Mouse (Mus musculus) heart, postnatal 14 days (tissue): ENCODE data around the gene Cnep1r1. TPM values are rescaled to one million over a fixed set of nuclear protein-coding genes. Genes with fewer than 3 reads are reported as not detected.

ENCODE experiments used
- DNase-seq, 2 experiments: peaks; one replicate each; pipeline ENCODE4 v3.0.0; 2021 to 2022
- intact Hi-C: fragments of 180-260 bp; cut with DNase I; formaldehyde crosslinking; loops from one replicate; pipeline ENCODE4 v1.15.1; 2025
- long read RNA-seq, 2 experiments: library from polyadenylated mRNA; stranded (forward); transcript quantifications; one replicate each; pipeline ENCODE4 v2.0.0; 2021
- total RNA-seq, 2 experiments: library from RNA; stranded (reverse); gene quantifications; 2 replicates each; pipeline ENCODE4 v1.2.3; 2021

Gene Cnep1r1
- 10 to 100 TPM; 31.4 to 32.8 TPM for total RNA-seq
- long read RNA-seq, experiment 1, transcript Cnep1r1-201 (6 exons, 1,731 nt): major isoform, 9 of 19 reads
- long read RNA-seq, experiment 1, partial matches to known transcripts: 2 of 19 reads
- long read RNA-seq, experiment 1, other reads (novel, unspliced or antisense): 3 of 19 reads
- long read RNA-seq, experiment 2, transcript Cnep1r1-201 (6 exons, 1,731 nt): major isoform, 17 of 24 reads
- long read RNA-seq, experiment 2, partial matches to known transcripts: 1 of 24 reads
- long read RNA-seq, experiment 2, other reads (novel, unspliced or antisense): 3 of 24 reads

DNA sequence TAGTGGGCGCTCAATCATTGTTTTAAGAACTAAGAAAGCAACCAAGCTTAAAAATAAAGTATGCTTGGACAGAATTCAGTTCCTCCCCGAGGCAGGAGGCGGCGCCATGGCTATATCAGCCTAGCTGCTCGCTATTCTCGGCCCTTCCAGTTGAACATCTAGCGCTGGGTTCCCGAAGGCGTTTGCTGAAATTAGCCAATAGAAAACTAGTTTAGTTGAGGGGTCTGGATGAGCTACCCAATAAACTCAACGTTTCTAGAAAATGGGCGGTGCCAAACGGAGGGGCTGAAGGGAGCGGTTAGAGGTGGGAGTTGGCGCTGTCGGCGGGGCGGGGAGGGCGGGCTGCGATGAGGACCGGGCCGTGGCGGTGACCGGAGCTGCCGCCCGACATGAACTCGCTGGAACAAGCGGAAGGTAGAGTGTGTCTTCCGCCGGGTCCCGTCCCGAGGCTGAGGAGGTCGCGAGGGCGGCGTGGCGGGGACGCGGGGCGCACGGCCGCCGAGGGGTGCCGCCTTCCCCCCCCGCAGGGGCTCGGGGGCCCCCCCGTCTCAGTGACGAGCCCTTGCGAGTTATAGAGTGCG is at the start of gene Cnep1r1:
TSS of gene Cnep1r1 (plus strand) at position 314 of the 581 bp plus-strand sequence.
- intact Hi-C loops: loop anchor here (2.0 to 5.0 kb wide), 2 partner anchors 18 to 124 kb away; partner anchors contain the start of gene Heatr3
- peak; percentile 89 to 94 for DNase-seq

DNA sequence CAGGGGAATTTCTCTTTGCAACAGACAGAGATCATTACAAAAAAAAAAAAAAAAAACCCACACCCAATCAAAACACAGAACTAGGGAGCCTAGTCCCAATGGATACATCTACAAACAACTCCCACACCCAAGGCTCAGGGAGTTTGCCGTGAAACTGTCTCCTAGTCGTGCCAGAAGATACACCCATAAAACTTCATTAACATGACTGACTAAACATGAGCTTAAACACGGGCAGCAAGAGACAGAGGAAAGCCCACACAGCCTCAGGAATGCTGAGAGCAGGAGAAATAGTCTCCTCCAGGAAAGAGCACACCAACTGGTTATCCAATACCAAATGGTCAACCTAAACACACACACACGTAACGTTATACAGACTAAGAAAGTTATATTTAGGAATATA is 36.4 kb upstream of the Cnep1r1 start:
- no peak for DNase-seq
- intact Hi-C loops: no loop called here

DNA sequence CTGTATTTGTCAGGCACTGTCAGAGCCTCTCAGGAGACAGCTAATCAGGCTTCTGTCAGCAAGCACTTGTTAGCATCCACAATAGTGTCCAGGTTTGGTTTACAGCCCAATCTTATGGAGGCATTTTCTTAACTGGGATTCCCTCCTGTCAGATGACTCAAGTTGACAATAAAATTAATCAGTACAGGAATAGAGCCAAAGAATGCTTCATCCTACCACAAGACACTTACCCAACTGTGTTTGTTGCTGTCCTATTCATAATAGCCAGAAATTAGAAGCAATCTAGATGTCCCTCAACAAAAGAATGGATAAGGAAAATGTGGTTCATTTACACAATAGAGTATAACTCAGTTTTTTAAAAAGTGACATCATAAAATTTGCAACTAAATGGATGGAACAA is 30.6 kb upstream of the Cnep1r1 start:
- intact Hi-C loops: no loop called here
- no peak for DNase-seq

DNA sequence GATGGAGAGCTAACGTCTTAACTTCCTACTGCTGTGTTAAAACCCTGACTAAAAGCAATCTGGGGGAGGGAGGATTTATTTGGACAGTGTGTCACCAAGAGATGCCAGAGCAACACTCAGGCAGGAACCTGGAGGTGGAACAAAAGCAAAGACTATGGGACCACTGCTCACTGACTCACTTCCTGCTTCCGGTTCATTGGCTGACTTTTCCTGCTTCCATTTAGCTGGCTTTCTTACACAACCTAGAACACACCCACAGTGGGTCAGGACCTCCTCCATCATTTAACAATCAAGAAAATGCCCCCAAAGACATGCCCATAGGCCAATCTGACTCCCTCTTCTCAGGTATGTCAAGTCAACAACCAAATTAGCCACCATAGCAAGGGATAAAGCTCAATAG is 26.9 kb upstream of the Cnep1r1 start:
- no peak for DNase-seq
- intact Hi-C loops: no loop called here

DNA sequence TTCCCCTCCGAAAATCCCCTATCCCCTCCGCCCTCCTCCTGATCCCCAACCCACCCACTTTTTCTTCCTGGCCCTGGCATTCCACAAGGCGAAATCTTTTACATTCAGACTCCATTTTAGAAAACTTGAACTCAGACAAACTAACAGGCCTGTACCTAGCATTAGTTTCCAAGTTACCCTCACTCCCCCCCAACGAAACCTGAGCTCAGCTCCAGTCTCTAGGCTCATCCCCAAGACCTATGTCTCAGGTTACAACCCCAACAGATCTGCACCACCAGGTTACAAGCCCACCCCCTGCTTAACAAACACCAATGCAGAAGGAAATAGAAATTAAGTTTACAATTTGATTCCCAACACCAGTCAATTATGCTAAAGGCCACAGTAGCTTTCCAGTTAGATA is 25.2 kb upstream of the Cnep1r1 start:
- intact Hi-C loops: no loop called here
- no peak for DNase-seq

DNA sequence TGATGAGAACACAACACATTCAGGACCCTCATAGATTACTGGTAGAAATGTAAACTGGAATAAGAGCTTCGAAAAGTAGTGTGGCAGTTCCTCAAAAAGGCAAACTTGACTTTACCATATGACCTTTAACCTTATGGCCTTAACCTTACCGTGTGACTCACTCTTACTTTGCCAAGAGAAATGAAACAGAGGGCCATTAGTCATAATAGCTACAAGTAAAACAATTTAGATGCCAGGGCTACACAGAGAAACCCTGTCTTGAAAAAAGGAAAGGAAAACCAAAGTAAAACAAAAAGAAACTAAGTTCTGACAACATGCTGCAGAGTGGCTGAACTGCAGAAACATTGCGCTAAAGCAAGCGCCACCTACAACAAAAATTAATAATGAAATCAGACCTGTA is 19.7 kb upstream of the Cnep1r1 start:
- no peak for DNase-seq
- intact Hi-C loops: no loop called here

DNA sequence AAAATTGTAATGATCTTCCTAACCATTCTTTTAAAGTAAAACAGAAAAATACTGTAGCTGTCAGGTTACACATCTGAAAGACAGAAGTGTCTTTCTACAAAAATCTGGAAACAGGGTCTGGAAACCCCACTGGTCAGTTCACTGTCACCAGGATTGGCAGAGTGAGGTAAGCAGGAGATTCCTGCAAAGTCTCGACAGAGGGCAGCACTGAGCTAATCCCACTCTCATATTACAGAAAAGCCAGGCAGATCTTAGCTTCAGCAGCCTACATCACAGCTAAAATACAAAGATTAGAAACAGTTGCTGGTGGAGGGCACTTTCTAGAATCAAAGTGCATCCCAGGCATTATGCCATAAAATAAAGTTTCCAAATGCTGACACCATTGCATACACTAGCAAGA is 19.0 kb upstream of the Cnep1r1 start:
- DNase-seq: peak; percentile 31 to 52
- intact Hi-C loops: no loop called here

DNA sequence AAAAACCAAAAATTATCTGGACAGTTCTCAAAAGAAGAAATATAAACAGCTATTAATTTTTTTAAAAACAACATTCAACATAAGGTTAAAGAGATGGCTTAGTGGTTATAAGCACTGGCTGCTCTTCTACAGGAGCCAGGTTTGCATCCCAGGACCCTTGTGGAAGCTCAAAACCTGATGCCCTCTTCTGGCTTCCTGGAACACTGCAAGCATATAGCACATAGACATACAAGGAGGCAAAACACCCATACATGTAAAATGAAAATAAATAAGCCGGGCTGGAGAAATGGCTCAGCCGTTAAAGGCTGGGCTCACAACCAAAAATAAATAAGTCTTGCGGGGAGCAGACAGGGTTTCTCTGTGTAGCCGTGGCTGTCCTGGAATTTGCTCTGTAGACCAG is 9.3 kb upstream of the Cnep1r1 start:
- DNase-seq: no peak
- intact Hi-C loops: no loop called here

DNA sequence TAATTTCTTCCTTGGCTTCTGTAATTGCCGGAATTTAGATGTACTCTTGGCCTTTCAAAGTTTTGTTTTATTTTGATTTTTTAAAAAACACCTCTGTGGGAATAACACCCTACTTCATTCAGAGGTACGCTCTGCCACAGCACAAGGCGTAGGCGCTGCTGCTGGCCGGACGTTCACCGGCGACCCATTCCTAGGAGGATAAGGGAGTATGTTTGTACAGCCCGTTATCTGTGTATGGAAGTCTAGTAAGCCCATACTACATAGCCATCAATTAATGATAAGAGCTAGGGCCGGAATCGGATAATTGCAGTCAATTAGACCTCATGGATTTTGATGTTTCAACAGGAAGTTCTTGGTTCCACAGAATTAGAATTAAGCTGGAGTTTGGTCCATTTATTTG is 507 bp downstream of the Cnep1r1 start:
- intact Hi-C loops: loop anchor here (2.0 to 5.0 kb wide), 2 partner anchors 18 to 123 kb away; partner anchors contain the start of gene Heatr3
- DNase-seq: peak; percentile 18 to 19

DNA sequence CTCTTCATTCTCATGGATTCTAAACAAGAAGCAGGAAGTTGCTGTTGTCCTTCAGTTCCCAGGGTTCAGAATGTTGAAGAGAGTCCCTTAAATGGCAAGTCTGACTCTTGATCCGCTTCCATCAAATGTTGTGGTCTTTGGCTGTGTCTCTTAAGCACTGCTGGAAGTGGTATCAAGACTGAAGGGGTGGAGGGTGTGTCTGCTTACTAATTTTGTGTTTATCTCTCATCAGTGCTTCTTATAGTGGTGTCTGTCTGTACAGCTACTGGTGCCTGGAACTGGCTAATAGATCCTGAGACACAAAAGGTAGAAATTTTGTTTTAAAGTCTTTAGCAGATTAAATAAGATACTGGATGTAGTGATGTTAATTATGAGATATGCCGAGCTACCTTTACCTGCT is 6.3 kb downstream of the Cnep1r1 start:
- intact Hi-C loops: no loop called here

DNA sequence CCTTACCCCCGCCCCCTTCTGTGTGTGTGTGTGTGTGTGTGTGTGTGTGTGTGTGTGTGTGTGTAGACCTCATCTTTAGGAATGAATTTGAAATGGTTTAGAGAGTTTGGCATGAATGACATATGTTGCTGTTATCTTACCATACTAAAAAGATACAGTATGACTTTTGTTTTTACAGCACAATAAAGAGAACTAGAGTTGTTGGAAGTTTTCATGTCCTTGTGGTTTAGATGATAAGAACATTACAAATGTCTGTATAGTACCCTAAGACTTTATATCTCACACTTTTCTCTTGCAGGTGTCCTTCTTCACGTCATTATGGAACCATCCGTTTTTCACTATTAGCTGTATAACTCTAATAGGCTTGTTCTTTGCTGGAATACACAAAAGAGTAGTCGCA is 10.8 kb downstream of the Cnep1r1 start:
- DNase-seq: no peak
- intact Hi-C loops: no loop called here

More for the DNA sequence above, 6.3 kb downstream of the Cnep1r1 start:
- no peak for DNase-seq

DNA sequence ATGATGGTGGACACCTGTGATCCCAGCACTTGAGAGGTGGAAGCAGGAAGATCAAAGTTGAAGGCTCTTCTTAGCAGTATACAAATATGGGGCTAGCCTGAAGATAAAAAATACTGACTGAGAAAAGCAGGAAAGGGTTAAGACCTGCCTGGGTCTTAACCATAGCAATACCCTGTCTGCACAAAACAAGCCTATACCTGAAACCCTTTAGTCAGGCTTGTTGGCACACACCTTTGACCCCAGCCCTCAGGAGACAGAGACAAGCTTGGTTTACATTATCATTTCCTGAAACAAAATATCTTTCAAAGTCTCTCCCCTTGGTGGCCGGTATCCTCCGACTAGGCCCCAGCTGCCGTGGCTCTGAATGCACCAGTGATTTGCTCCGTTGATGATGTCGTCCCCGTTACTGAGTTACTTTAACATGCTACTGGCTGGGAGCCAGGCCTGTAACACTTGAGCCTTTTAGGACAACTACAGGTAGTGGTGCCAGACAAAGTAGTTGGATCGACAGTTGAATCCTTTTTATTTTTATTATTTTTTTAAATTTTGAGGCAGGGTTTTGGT is 12.3 kb downstream of the Cnep1r1 start:
- no peak for DNase-seq
- intact Hi-C loops: no loop called here

DNA sequence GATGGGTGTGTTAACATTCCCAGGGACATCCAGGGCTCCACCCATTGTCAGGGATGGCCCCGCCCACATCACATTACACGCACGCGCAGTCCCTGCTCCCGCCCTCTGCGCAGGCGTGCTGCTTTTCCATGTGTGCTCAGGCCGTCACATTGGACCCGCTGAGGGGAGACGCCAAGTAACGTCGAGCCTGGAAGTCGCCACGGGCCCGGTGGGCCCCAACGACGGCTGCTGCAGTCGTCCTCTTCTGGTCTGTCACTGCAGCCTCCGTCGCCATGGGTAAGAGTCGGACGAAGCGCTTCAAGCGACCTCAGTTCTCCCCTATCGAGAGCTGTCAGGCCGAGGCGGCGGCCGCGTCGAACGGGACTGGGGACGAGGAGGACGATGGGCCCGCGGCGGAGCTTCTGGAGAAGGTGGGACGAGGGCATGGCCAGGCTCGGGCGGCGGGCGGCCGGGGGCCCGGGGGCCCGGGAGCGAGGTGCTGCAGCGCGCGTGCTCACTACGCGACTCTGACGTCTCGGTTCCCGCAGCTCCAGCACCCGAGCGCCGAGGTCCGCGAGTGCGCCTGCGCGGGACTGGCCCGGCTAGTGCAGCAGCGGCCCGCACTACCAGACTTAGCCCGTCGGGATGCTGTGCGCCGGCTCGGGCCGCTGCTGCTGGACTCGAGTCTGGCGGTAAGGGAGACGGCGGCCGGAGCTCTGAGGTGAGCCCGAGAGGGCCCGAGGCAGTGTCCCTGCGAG is 19.3 kb downstream of the Cnep1r1 start, which contains the start of gene Heatr3:
TSS of gene Heatr3 (plus strand) at position 108 of the 737 bp plus-strand sequence.
- peak; percentile 96 to 97 for DNase-seq
- intact Hi-C loops: loop anchor here (2.0 kb wide), 1 partner anchor 19 kb away; the partner anchor contains the start of gene Cnep1r1

DNA sequence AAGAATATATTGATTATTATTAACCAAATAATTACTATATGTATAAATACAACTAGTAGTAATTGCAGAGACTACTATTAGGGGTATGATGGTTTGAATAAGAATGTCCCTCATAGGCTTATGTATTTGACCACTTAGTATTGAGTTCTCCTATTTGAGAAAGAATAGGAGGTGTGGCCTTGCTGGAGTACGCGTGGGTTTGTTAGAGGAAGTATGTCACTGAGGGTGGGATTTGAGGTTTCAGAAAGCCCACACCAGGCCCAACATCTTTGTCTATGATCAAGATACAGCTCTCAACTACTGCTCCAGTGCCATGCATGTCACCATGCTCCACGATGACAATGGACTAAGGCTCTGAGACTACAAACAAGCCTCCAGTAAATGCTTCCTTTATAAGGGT is 20.7 kb downstream of the Cnep1r1 start:
- DNase-seq: no peak
- intact Hi-C loops: no loop called here

DNA sequence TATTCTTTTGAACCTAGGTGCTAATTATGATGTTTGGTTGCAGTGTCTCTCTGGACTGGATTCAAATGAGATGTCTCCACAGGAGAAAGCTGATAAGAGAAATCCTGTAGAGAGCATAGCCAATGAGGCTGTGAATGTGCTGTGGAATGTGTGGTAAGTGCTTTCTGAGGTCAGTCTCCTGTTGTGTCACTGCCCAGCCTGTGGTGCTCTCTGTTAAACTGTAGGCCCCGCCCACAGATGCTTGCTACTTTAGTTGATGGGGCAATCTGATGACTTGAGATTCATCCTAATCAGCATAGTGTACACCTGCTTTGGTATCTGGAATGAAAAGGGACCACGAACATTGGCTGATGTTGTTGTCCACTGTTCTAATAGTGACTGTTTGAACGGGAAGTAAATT is 23.1 kb downstream of the Cnep1r1 start:
- no peak for DNase-seq
- intact Hi-C loops: loop anchor here (5.0 to 10.0 kb wide), 2 partner anchors 56 to 213 kb away; partner anchors contain the start of gene Tent4b

DNA sequence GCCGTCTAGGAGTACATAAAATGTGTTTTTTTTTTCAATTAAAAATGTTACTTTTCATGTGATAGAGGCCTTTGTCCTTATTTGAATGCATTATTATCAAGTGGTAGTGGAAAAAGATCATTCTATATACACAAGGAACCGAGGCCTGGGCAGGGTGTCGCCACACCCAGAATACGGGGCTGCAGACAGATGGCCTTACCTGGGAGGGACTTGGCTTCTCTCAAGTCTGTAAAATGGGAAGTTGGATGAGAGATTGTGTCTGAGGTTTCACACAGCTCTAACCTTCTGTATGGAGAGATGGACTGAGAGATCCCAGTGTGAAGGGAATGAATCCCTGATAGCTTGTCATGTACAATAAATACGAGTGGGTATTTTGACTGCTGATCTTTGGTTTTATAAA is 25.5 kb downstream of the Cnep1r1 start:
- intact Hi-C loops: loop anchor here (5.0 to 10.0 kb wide), 2 partner anchors 53 to 211 kb away; partner anchors contain the start of gene Tent4b
- DNase-seq: no peak

DNA sequence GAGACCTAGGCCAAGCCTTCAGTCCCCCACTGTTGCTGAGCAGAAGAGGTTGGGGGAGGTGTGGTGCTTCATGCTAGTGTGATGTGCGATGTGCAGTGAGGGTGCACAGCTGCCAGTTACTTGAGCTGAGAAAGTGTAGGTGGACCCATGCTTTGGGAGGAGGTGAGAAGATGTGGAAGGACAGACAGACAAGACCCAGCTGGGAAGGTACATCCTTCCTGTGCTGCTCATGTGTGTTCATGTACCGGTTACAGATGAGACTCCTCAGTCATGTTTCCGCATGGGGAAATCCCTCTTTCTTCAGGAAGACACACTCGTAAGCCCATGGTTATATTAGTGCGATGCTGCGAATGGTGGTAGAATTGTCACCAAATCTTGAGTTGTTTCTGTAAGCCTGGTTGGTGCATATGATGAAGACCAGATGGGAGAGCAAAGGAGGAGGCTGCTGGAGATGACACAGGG is 32.4 kb downstream of the Cnep1r1 start:
- DNase-seq: no peak
- intact Hi-C loops: no loop called here

DNA sequence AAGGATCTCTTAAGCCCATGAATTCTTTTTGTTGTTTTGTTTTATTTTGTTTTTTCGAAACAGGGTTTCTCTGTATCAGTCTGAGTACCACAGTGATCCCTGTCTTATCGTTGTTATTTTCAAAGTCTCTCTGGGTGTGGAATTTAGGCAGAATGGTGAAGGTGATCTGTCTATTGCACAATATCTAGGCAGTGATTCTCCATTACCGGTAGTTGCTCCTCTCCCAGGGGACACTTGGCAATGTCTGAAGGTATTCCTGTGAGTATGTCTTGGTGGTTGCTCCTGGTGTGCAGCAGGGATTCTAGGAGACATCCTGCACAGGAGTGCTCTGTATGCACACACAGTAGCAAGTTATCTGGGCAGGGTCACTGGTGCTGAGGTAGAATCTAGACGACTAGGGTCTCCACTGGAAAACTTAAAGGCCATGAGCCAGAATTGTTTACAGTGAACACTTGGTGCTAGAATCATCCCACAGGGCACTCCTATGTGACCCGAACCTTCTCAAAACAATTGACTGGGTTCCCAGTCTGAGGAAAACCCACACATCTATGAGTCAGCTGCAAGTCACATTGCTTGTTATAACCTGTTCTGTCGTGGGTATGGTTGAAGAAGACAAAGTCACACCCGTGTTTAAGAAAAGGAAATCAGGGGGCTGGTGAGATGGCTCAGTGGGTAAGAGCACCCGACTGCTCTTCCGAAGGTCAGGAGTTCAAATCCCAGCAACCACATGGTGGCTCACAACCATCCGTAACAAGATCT is 41.8 kb downstream of the Cnep1r1 start:
- intact Hi-C loops: loop anchor here (5.0 kb wide), 1 partner anchor 82 kb away; no protein-coding TSS in a partner anchor
- no peak for DNase-seq

DNA sequence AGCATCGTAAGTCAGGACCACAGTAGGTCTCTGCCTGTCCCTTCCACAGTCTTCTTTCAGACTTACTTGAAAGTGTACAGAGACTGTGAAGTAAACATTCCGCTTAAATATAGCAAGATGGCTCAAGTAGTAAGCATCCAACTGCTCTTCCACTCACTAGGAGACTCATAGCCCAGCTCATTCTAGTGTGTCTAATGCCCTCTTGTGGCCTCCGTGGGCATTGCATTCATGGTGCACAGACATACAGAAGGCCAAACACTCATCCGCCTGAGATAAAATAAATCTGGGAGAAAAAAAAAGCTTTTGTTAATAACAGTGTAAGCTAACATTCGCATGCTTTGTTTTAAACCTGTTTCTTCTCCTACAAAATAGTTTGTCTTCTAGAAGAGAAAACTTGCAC is 42.9 kb downstream of the Cnep1r1 start:
- DNase-seq: peak; percentile 60 to 78
- intact Hi-C loops: loop anchor here (5.0 kb wide), 1 partner anchor 81 kb away; no protein-coding TSS in a partner anchor

DNA sequence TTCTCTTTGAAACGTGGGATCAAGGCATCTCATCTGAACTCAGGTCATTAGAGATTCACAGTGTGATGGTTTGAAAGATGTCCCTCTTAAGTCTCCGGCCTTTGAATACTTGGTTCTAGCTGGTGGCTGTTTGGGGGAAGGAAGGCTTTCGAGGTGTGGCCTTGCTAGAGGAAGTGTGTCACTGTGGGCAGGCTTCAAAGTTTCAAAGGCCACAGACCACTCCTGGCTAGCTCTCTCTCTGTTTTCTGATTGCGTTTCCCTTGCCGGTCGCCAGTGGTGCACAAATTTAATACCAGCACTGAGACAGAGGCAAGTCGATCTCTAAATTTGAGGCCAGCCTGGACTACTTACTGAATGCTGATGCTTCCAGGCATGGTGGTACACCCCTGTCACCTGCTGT is 56.7 kb downstream of the Cnep1r1 start:
- intact Hi-C loops: no loop called here
- no peak for DNase-seq
